26 mouse cellular contexts compared by ENCODE assay signal in the genomic region with DNA sequence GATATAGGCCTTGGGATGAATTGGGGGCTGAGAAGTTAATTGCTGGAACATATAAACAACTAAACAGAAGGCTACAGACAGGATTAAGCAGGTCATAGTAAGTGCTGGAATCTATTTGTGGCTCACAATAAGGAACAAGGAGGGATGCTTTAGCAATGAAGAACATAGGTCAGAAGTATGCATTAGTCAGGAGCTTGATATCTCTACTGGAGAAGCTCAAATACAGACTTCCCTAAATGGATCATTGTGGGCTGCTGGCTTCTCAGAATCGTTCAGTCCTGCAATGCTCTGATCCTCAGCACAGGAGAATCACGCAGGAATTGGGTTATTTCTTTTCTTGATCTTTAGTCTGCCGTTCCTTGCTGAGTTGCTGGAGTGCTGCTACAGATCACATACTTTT.
DNase-seq lines count a peak whose midpoint lies in the region; ATAC-seq and TF ChIP-seq lines count a peak whose summit lies in the region.
"Had no signal": no experiment of that assay in that cellular context is flagged by ENCODE, and none has a peak within 500 bp of the region (broad histone marks: within the 10 kb centered on the region; RNA-seq: fewer than 3 reads in every experiment).

No protein-coding gene starts in this region.

- H3K79me2 ChIP-seq in CH12.LX (replicated peaks; ENCODE audit: control insufficient read depth, extremely low read depth, insufficient read depth, poor library complexity, severe bottlenecking): no peaks in the 10 kb centered on the region

- no peaks in the 10 kb centered on the region for H3K4me1 ChIP-seq in lung, adult 2 months (ENCODE audit: control insufficient read depth, insufficient read depth, low read length)
- H3K4me1 ChIP-seq in CH12.LX (ENCODE audit: control insufficient read depth in 1 of 2, insufficient read depth in 2 of 2): peaks cover 0 to 8% of the 10 kb centered on the region in 2 experiments; a peak in 1 of 4 replicates
- H3K4me1 ChIP-seq in liver, postnatal 0 days (ENCODE audit: insufficient read depth): no peaks in the 10 kb centered on the region
- no peaks in the 10 kb centered on the region for H3K4me1 ChIP-seq in intestine, postnatal 0 days (replicated peaks; ENCODE audit: control insufficient read depth, insufficient read depth, low read length)
- H3K4me1 ChIP-seq: embryonic facial prominence, embryonic 12.5 days; embryonic facial prominence, embryonic 15.5 days; hindbrain, embryonic 12.5 days; hindbrain, embryonic 15.5 days had no signal

- no peak for TF ChIP-seq RAD21 in CH12.LX (IDR thresholded peaks at IDR 0.05; ENCODE audit: low read depth, low read length)

- no peak for TF ChIP-seq CTCF in lung, adult 2 months (IDR thresholded peaks at IDR 0.05; ENCODE audit: insufficient read depth, low read length)
- TF ChIP-seq CTCF in CH12.LX (conservative IDR thresholded peaks at IDR 0.05 in 1 of 2, IDR thresholded peaks at IDR 0.05 in 1 of 2; ENCODE audit: low read depth in 2 of 2, low read length in 2 of 2): no peak
- no peak for TF ChIP-seq CTCF in liver, postnatal 0 days (IDR thresholded peaks at IDR 0.05; ENCODE audit: low read depth)
- TF ChIP-seq CTCF in intestine, postnatal 0 days (IDR thresholded peaks at IDR 0.05; ENCODE audit: low read depth): no peak

- no peaks in the 10 kb centered on the region for H3K36me3 ChIP-seq in CH12.LX (replicated peaks in 1 of 2; ENCODE audit: control insufficient read depth in 1 of 2, insufficient read depth in 1 of 2, low read length in 1 of 2)
- no peaks in the 10 kb centered on the region for H3K36me3 ChIP-seq in liver, postnatal 0 days (replicated peaks; ENCODE audit: insufficient read depth, low read length)
- H3K36me3 ChIP-seq in intestine, postnatal 0 days (ENCODE audit: control insufficient read depth, insufficient read depth): no peaks in the 10 kb centered on the region
- H3K36me3 ChIP-seq: embryonic facial prominence, embryonic 12.5 days; embryonic facial prominence, embryonic 15.5 days; heart, embryonic 10.5 days; heart, embryonic 13.5 days; hindbrain, embryonic 12.5 days; hindbrain, embryonic 15.5 days had no signal

- H3K27ac ChIP-seq in CH12.LX (ENCODE audit: insufficient read depth, low read depth): no peak overlapping the region
- no peak overlapping the region for H3K27ac ChIP-seq in liver, postnatal 0 days (ENCODE audit: low read depth)
- no peak overlapping the region for H3K27ac ChIP-seq in intestine, postnatal 0 days (ENCODE audit: low read depth, low read length)
- H3K27ac ChIP-seq: embryonic facial prominence, embryonic 12.5 days; embryonic facial prominence, embryonic 15.5 days; gastrocnemius, adult 2 months; heart, adult 2 months; heart, embryonic 10.5 days; heart, embryonic 13.5 days; hindbrain, embryonic 12.5 days; hindbrain, embryonic 15.5 days had no signal

- H3K9ac ChIP-seq in CH12.LX (ENCODE audit: insufficient read depth, low read depth): no peak overlapping the region
- H3K9ac ChIP-seq in liver, postnatal 0 days (replicated peaks): no peak overlapping the region
- H3K9ac ChIP-seq in intestine, postnatal 0 days (ENCODE audit: low read depth, low read length): no peak overlapping the region
- H3K9ac ChIP-seq: embryonic facial prominence, embryonic 12.5 days; embryonic facial prominence, embryonic 15.5 days; forebrain, postnatal 0 days; heart, embryonic 13.5 days; hindbrain, embryonic 12.5 days; hindbrain, embryonic 15.5 days had no signal

- H3K4me2 ChIP-seq in CH12.LX (ENCODE audit: insufficient read depth, low read depth, poor library complexity, severe bottlenecking): peak overlapping the region; percentile 10; the same call in 1 of the 2 replicates
- H3K4me2 ChIP-seq in liver, postnatal 0 days (ENCODE audit: low read depth, low read length): no peak overlapping the region
- H3K4me2 ChIP-seq in intestine, postnatal 0 days (replicated peaks; ENCODE audit: low read depth): no peak overlapping the region
- H3K4me2 ChIP-seq: embryonic facial prominence, embryonic 12.5 days; embryonic facial prominence, embryonic 15.5 days; heart, embryonic 13.5 days; hindbrain, embryonic 12.5 days; hindbrain, embryonic 15.5 days had no signal

- TF ChIP-seq POLR2A in lung, adult 2 months (IDR thresholded peaks at IDR 0.05; ENCODE audit: borderline replicate concordance, extremely low read depth, low read depth, low read length): no peak
- TF ChIP-seq POLR2A in CH12.LX (IDR thresholded peaks at IDR 0.05; ENCODE audit: low read depth, low read length): no peak

- in situ Hi-C loops in CH12.LX (cut with MboI; ENCODE audit: low pct_ligation_motif_present, low pct_unique_long_range_greater_than_20kb, low sequenced_read_pairs): no loop called here

- no peak overlapping the region for H3K4me3 ChIP-seq in lung, adult 2 months (replicated peaks; ENCODE audit: extremely low read depth, low read depth, low read length)
- H3K4me3 ChIP-seq in CH12.LX (replicated peaks in 1 of 3; ENCODE audit: low read depth in 2 of 3, low read length in 2 of 3, poor library complexity in 1 of 3): no peak overlapping the region
- no peak overlapping the region for H3K4me3 ChIP-seq in liver, postnatal 0 days (ENCODE audit: low read depth, low read length)
- no peak overlapping the region for H3K4me3 ChIP-seq in intestine, postnatal 0 days (ENCODE audit: low read depth, low read length)
- H3K4me3 ChIP-seq: embryonic facial prominence, embryonic 12.5 days; embryonic facial prominence, embryonic 15.5 days; gastrocnemius, adult 2 months; heart, adult 2 months; heart, embryonic 10.5 days; heart, embryonic 13.5 days; hindbrain, embryonic 12.5 days; hindbrain, embryonic 15.5 days had no signal

- DNase-seq in lung, postnatal 25 days (ENCODE audit: low spot score): peak; percentile 12
- DNase-seq in lung, adult 2 months: no peak
- DNase-seq in CH12.LX (ENCODE audit: extremely low read depth): no peak
- DNase-seq in c-Kit-positive CD71-positive TER-119-positive erythroid progenitor cells, embryonic 14.5 days (ENCODE audit: low spot score): peak; percentile 0
- DNase-seq in embryo, embryonic 10 days (ENCODE audit: low spot score): no peak
- DNase-seq in liver, postnatal 0 days: no peak
- DNase-seq: adrenal gland, adult 2 months; adrenal gland, postnatal 14 days; cerebellum, adult 18-20 months; cerebellum, adult 9-10 months; cerebellum, postnatal 14 days; forebrain, postnatal 0 days; gastrocnemius, adult 2 months; gastrocnemius, postnatal 14 days; heart, adult 2 months; heart, postnatal 14 days had no signal

- peak; percentile 64 for ATAC-seq in megakaryocyte progenitor cell, adult 5-6 weeks (replicated peaks; ENCODE audit: poor library complexity)
- ATAC-seq in liver, postnatal 0 days: no peak
- ATAC-seq in intestine, postnatal 0 days: no peak
- ATAC-seq: CD4-positive, CD25-positive, alpha-beta regulatory T cell, adult 4 months; forebrain, embryonic 14.5 days; forebrain, postnatal 0 days had no signal

- dilution Hi-C loops in CH12.LX (cut with MboI; ENCODE audit: extremely low pct_ligation_motif_present, extremely low pct_unique_long_range_greater_than_20kb, low sequenced_read_pairs): no loop called here

- no peaks in the 10 kb centered on the region for H3K9me3 ChIP-seq in CH12.LX (replicated peaks; ENCODE audit: low read length)
- no peaks in the 10 kb centered on the region for H3K9me3 ChIP-seq in liver, postnatal 0 days (ENCODE audit: low read length)
- no peaks in the 10 kb centered on the region for H3K9me3 ChIP-seq in intestine, postnatal 0 days (ENCODE audit: control insufficient read depth)
- H3K9me3 ChIP-seq: embryonic facial prominence, embryonic 12.5 days; embryonic facial prominence, embryonic 15.5 days; heart, embryonic 10.5 days; heart, embryonic 13.5 days; hindbrain, embryonic 12.5 days; hindbrain, embryonic 15.5 days had no signal

- H3K27me3 ChIP-seq in CH12.LX (replicated peaks): no peaks in the 10 kb centered on the region
- no peaks in the 10 kb centered on the region for H3K27me3 ChIP-seq in liver, postnatal 0 days (ENCODE audit: insufficient read depth, low read length)
- H3K27me3 ChIP-seq in intestine, postnatal 0 days (replicated peaks; ENCODE audit: control insufficient read depth, insufficient read depth, low read length): no peaks in the 10 kb centered on the region
- H3K27me3 ChIP-seq: embryonic facial prominence, embryonic 12.5 days; embryonic facial prominence, embryonic 15.5 days; heart, embryonic 13.5 days; hindbrain, embryonic 12.5 days; hindbrain, embryonic 15.5 days had no signal

- TF ChIP-seq EP300 in CH12.LX (IDR thresholded peaks at IDR 0.05; ENCODE audit: low read length): no peak
- no peak for TF ChIP-seq EP300 in liver, postnatal 0 days (IDR thresholded peaks at IDR 0.05; ENCODE audit: low read depth)

- 74% methylated on average over 3 of the region's 3 CpGs for WGBS in lung, adult 2 months
- 56% methylated on average over 3 of the region's 3 CpGs for WGBS in liver, postnatal 0 days (ENCODE audit: insufficient replicate concordance)
- 83% methylated on average over 3 of the region's 3 CpGs for WGBS in intestine, postnatal 0 days

TF ChIP-seq in CH12.LX, 34 proteins besides CTCF, POLR2A, EP300 and RAD21:
- TF ChIP-seq MXI1 (IDR thresholded peaks at IDR 0.05; ENCODE audit: low read depth, low read length): no peak
- no peak for TF ChIP-seq E2F4 (IDR thresholded peaks at IDR 0.05; ENCODE audit: insufficient replicate concordance, low read depth, low read length)
- no peak for TF ChIP-seq PAX5 (IDR thresholded peaks at IDR 0.05; ENCODE audit: low read length)
- TF ChIP-seq RCOR1 (conservative IDR thresholded peaks at IDR 0.05; ENCODE audit: low read depth, low read length): no peak
- TF ChIP-seq GABPA (IDR thresholded peaks at IDR 0.05; ENCODE audit: insufficient replicate concordance, low read depth, low read length): no peak
- TF ChIP-seq ELF1 (IDR thresholded peaks at IDR 0.05; ENCODE audit: low read depth, low read length): no peak
TF ChIP-seq in CH12.LX: peak in this region for 0.

Comparison
In these comparisons a context has a peak if more than half of its experiments do, and no peak if none do; other contexts are left out.
1. DNase-seq: peak in lung, postnatal 25 days (single experiment) and c-Kit-positive CD71-positive TER-119-positive erythroid progenitor cells, embryonic 14.5 days (single experiment); none in lung, adult 2 months (single experiment), CH12.LX (single experiment), embryo, embryonic 10 days (single experiment) and liver, postnatal 0 days (single experiment).